Mouse (Mus musculus): Measurements from ENCODE around the gene Hspa12a.

Hspa12a gene

GRCm38 (mm10) chr19:58823301-58823700 is 120.2 kb downstream of the Hspa12a start:
- no peak for DNase-seq (ENCODE audit: low read depth, low spot score)

GRCm38 (mm10) chr19:58822454-58823200 is 120.8 kb downstream of the Hspa12a start:
- DNase-seq (ENCODE audit: low read depth, low spot score) = no peak

- DNase-seq (ENCODE audit: low read depth, low spot score) = peak; percentile 26
These were observed 124.7 kb downstream of the Hspa12a start for GRCm38 (mm10) chr19:58818571-58819415.

GRCm38 (mm10) chr19:58817398-58817797 is 126.1 kb downstream of the Hspa12a start:
- no peak for DNase-seq (ENCODE audit: low read depth, low spot score)

- DNase-seq (ENCODE audit: low read depth, low spot score) = no peak
These were observed 126.9 kb downstream of the Hspa12a start for GRCm38 (mm10) chr19:58816453-58817041.

GRCm38 (mm10) chr19:58815179-58815922 is 128.1 kb downstream of the Hspa12a start:
- no peak for DNase-seq (ENCODE audit: low read depth, low spot score)

GRCm38 (mm10) chr19:58810536-58810935 is 132.9 kb downstream of the Hspa12a start:
- no peak for DNase-seq (ENCODE audit: low read depth, low spot score)

GRCm38 (mm10) chr19:58808864-58809263 is 134.6 kb downstream of the Hspa12a start:
- DNase-seq (ENCODE audit: low read depth, low spot score) = no peak

- DNase-seq (ENCODE audit: low read depth, low spot score) = peak; percentile 68
These were observed 137.1 kb downstream of the Hspa12a start for GRCm38 (mm10) chr19:58806364-58806763.

- no peak for DNase-seq (ENCODE audit: low read depth, low spot score)
These were observed 138.2 kb downstream of the Hspa12a start for GRCm38 (mm10) chr19:58805191-58805779.

GRCm38 (mm10) chr19:58795114-58795669 is 148.3 kb downstream of the Hspa12a start:
- DNase-seq (ENCODE audit: low read depth, low spot score) = no peak

- DNase-seq (ENCODE audit: low read depth, low spot score) = peak; percentile 52
These were observed 149.2 kb downstream of the Hspa12a start, which contains the start of gene 1700019N19Rik for GRCm38 (mm10) chr19:58794284-58794683. Gene 1700019N19Rik, minus strand, starts transcription at chr19:58794461.

GRCm38 (mm10) chr19:58789194-58789593 is 154.3 kb downstream of the Hspa12a start:
- DNase-seq (ENCODE audit: low read depth, low spot score) = no peak

- no peak for DNase-seq (ENCODE audit: low read depth, low spot score)
These were observed 159.5 kb downstream of the Hspa12a start for GRCm38 (mm10) chr19:58783938-58784337.

GRCm38 (mm10) chr19:58781566-58781965 is 161.9 kb downstream of the Hspa12a start:
- DNase-seq (ENCODE audit: low read depth, low spot score) = no peak

- no peak for DNase-seq (ENCODE audit: low read depth, low spot score)
These were observed 167.0 kb downstream of the Hspa12a start for GRCm38 (mm10) chr19:58776461-58776860.

- DNase-seq (ENCODE audit: low read depth, low spot score) = no peak
These were observed 176.1 kb downstream of the Hspa12a start for GRCm38 (mm10) chr19:58767329-58767728.

GRCm38 (mm10) chr19:58762848-58763541 is 180.5 kb downstream of the Hspa12a start:
- peak; percentile 63 for DNase-seq (ENCODE audit: low read depth, low spot score)

- DNase-seq (ENCODE audit: low read depth, low spot score) = peak; percentile 32
These were observed 181.1 kb downstream of the Hspa12a start for GRCm38 (mm10) chr19:58762316-58762715.

- peak; percentile 21 for DNase-seq (ENCODE audit: low read depth, low spot score)
These were observed 184.0 kb downstream of the Hspa12a start, which contains the start of gene Pnliprp2 for GRCm38 (mm10) chr19:58759423-58759822. Gene Pnliprp2, plus strand, starts transcription at chr19:58759719.
